Mouse (Mus musculus) limb, embryonic 14.5 days (tissue): ENCODE data around the gene Usp30. TPM values are rescaled to one million over a fixed set of nuclear protein-coding genes. Genes with fewer than 3 reads are reported as not detected.

Experiments used
- ATAC-seq: fragments of 200-750 bp; cut with Nextera tagmentation; 2 replicates; pipeline ENCODE4 v1.8.0; 2017; ENCODE audit warnings: low read depth, moderate number of reproducible peaks, moderate TSS enrichment; ENCODE audit not compliant: low FRiP score
- DNase-seq: peaks from one replicate; pipeline ENCODE4 v3.0.0-alpha.2; 2015; ENCODE audit warnings: low spot score
- H3K27ac ChIP-seq: fragments of 300-500 bp; sonication (generic); replicated peaks from 2 replicates; pipeline ENCODE4 v1.5.1; 2014; ENCODE audit warnings: low read depth, mild to moderate bottlenecking, low read length, moderate library complexity, mixed read lengths
- H3K27me3 ChIP-seq: fragments of 300-500 bp; sonication (generic); 2 replicates; pipeline ENCODE4 v1.6.1; 2014; ENCODE audit warnings: low read length, mixed read lengths; ENCODE audit not compliant: control insufficient read depth, insufficient read depth
- H3K36me3 ChIP-seq: fragments of 300-500 bp; sonication (generic); 2 replicates; pipeline ENCODE4 v1.6.1; 2014; ENCODE audit warnings: mild to moderate bottlenecking, low read length, moderate library complexity, mixed read lengths; ENCODE audit not compliant: control insufficient read depth, insufficient read depth
- H3K4me1 ChIP-seq: fragments of 300-500 bp; sonication (generic); 2 replicates; pipeline ENCODE4 v1.6.1; 2014; ENCODE audit warnings: antibody characterized with exemption, low read length, mixed read lengths; ENCODE audit not compliant: control insufficient read depth, insufficient read depth
- H3K4me2 ChIP-seq: fragments of 300-500 bp; sonication (generic); replicated peaks from 2 replicates; pipeline ENCODE4 v1.6.1; 2014; ENCODE audit warnings: low read depth, mild to moderate bottlenecking, low read length, moderate library complexity; ENCODE audit not compliant: severe bottlenecking
- H3K4me3 ChIP-seq: fragments of 300-500 bp; sonication (generic); replicated peaks from 2 replicates; pipeline ENCODE4 v1.5.1; 2014; ENCODE audit warnings: low read length
- H3K9ac ChIP-seq: fragments of 300-500 bp; sonication (generic); 2 replicates; pipeline ENCODE4 v1.6.1; 2014; ENCODE audit warnings: mild to moderate bottlenecking, low read depth, low read length, moderate library complexity; ENCODE audit not compliant: severe bottlenecking
- H3K9me3 ChIP-seq: fragments of 300-500 bp; sonication (generic); 2 replicates; pipeline ENCODE4 v1.6.1; 2016; ENCODE audit warnings: low read length; ENCODE audit not compliant: control insufficient read depth
- POLR2A ChIP-seq: fragments of 200-500 bp; IDR thresholded peaks from 2 replicates; pipeline ENCODE4 v1.8.0; 2012; ENCODE audit warnings: inconsistent platforms, mild to moderate bottlenecking, moderate library complexity, borderline replicate concordance; ENCODE audit not compliant: insufficient read depth, insufficient read length; ENCODE audit errors: extremely low read depth
- WGBS: fragments of 180-500 bp; shearing (Covaris S2); extraction: QIAGEN DNeasy Blood & Tissue Kit; methylation state at CpG from one replicate; pipeline ENCODE4 v1.1.7; 2014; 5-methylcytosine and 5-hydroxymethylcytosine counted together
- polyA plus RNA-seq, 2 experiments: library from polyadenylated mRNA; depleted of rRNA in 1 of 2; stranded (reverse) in 1 of 2; unstranded in 1 of 2; fragments of >200 nt; fragmentation: Nextera tagmentation in 1 of 2; extraction: Ambion mirVana in 1 of 2; gene quantifications; 2 replicates each; pipeline versions ENCODE4 v1.2.1 to v1.2.3; 2012 to 2014

Gene Usp30
- polyA plus RNA-seq, 2 experiments = 11.4 to 29.0 TPM

GRCm38 (mm10) chr5:114077009-114077408 lies 11.7 kb downstream of the Usp30 start:
- DNase-seq (no peak), ATAC-seq (no peak)
- Histone ChIP-seq H3K9ac (no peak overlapping the region), H3K27me3 (no peaks in the 10 kb centered on the region), H3K9me3 (no peaks in the 10 kb centered on the region), H3K27ac (no peak overlapping the region), H3K4me3 (no peak overlapping the region), H3K4me1 (no peaks in the 10 kb centered on the region), H3K4me2 (no peak overlapping the region), H3K36me3 (no peaks in the 10 kb centered on the region)
- no peak for TF ChIP-seq POLR2A
- WGBS = 77% methylated on average over 8 of the region's 8 CpGs

- DNase-seq (no peak), ATAC-seq (no peak)
- H3K9ac ChIP-seq = no peak overlapping the region
- H3K9me3 ChIP-seq = no peaks in the 10 kb centered on the region
- H3K4me3 ChIP-seq = no peak overlapping the region
- no peaks in the 10 kb centered on the region for H3K27me3 ChIP-seq
- no peak overlapping the region for H3K27ac ChIP-seq
- WGBS = 74% methylated on average over 14 of the region's 14 CpGs
- H3K36me3 ChIP-seq = no peaks in the 10 kb centered on the region
- no peak for TF ChIP-seq POLR2A
- H3K4me2 ChIP-seq = no peak overlapping the region
- H3K4me1 ChIP-seq = no peaks in the 10 kb centered on the region
Measured at GRCm38 (mm10) chr5:114085501-114085900, 20.2 kb downstream of the Usp30 start.

- Histone ChIP-seq H3K9ac (no peak overlapping the region), H3K27me3 (no peaks in the 10 kb centered on the region)
- no peak for DNase-seq
Measured at GRCm38 (mm10) chr5:114087875-114088480, 22.7 kb downstream of the Usp30 start.

GRCm38 (mm10) chr5:114090421-114091013 lies 25.3 kb downstream of the Usp30 start:
- ATAC-seq (no peak), DNase-seq (no peak)
- 28% methylated on average over 7 of the region's 7 CpGs for WGBS
- Histone ChIP-seq H3K36me3 (no peaks in the 10 kb centered on the region), H3K4me1 (no peaks in the 10 kb centered on the region), H3K27ac (no peak overlapping the region), H3K9ac (no peak overlapping the region), H3K9me3 (no peaks in the 10 kb centered on the region), H3K4me2 (peak overlapping the region; percentile 39; the same call in 1 of the 2 replicates), H3K4me3 (no peak overlapping the region), H3K27me3 (no peaks in the 10 kb centered on the region)
- TF ChIP-seq POLR2A = no peak

More at GRCm38 (mm10) chr5:114087875-114088480, 22.7 kb downstream of the Usp30 start:
- no peak for ATAC-seq
- Histone ChIP-seq H3K36me3 (no peaks in the 10 kb centered on the region), H3K4me3 (no peak overlapping the region), H3K4me1 (no peaks in the 10 kb centered on the region), H3K9me3 (no peaks in the 10 kb centered on the region), H3K27ac (no peak overlapping the region), H3K4me2 (no peak overlapping the region)
- 69% methylated on average over 12 of the region's 12 CpGs for WGBS
- no peak for TF ChIP-seq POLR2A

DNA sequence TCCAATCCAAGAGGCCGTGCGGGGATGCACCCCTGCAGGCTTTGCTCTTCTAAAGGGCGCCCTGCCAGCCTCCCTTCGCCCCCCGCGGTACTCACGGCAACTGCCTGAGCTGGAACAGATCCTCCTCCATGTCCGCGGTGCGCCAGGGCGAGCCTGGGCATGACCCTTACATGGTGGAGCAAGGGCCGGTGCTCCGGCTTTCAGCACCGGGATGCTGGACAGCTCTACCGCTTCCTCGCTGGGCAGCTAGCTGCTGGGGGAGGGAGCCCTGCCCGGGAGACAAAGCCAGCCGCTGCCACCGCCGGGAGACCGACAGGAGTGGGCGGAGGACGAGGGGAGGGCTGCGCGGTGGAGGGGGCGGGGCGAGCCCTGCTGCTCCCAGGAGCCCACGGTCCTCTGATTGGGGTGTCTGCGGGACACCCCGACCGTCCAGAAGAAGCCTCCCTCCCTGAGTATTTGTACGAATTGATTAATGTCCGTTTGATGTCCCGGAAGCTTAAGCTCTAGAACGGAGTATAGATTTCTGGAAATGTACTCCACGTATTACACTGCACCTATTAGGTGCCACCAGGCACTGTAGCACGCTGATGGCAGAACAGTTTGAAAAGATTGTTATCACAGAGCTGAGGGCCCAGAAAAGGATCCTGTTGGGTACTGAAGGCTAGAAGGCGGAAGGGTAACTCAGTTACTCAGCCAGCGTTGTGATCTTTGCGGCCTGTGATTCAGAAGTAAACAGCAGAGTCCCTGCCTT lies 26.0 kb downstream of the Usp30 start, which contains the start of gene Svop:
TSS of gene Svop (minus strand) at position 514 of the 751 bp plus-strand sequence.
- no peaks in the 10 kb centered on the region for H3K9me3 ChIP-seq
- H3K4me1 ChIP-seq = no peaks in the 10 kb centered on the region
- DNase-seq = peak; percentile 67
- ATAC-seq = 0 out of 2 replicates have a peak, but pooled peaks have one; percentile 26
- no peak within 1 kb of the TSS for H3K9ac ChIP-seq
- no peak for TF ChIP-seq POLR2A
- no peaks in the 10 kb centered on the region for H3K27me3 ChIP-seq
- H3K27ac ChIP-seq = no peak within 1 kb of the TSS
- H3K36me3 ChIP-seq = no peaks in the 10 kb centered on the region
- H3K4me3 ChIP-seq = peak within 1 kb of the TSS; percentile 14; the same call in 1 of the 2 replicates
- WGBS = 2% methylated on average over 33 of the region's 40 CpGs
- H3K4me2 ChIP-seq = peak within 1 kb of the TSS; percentile 39
